ENCODE assay signal across 35 mouse cellular contexts in genomic region chr12:52224954-52225353, GRCm38 (mm10).
"Had no signal": no experiment of that assay in that cellular context is flagged by ENCODE, and none has a peak within 500 bp of the region (broad histone marks: within the 10 kb centered on the region; RNA-seq: fewer than 3 reads in every experiment).

No protein-coding gene starts in this region.

- DNase-seq: heart, postnatal 10 days; heart, postnatal 14 days; heart, postnatal 36 days; heart, postnatal 4 days; kidney, adult 11 months; kidney, adult 18-20 months; kidney, adult 2 months; kidney, adult 8-10 months; kidney, adult 9 months; kidney, postnatal 10 days; kidney, postnatal 14 days; kidney, postnatal 25 days; kidney, postnatal 36 days; kidney, postnatal 4 days; layer of hippocampus, adult 9-11 months; layer of hippocampus, postnatal 36 days had no signal

- H3K9me3 ChIP-seq: heart, embryonic 12.5 days; heart, embryonic 13.5 days; heart, embryonic 15.5 days; hindbrain, embryonic 10.5 days; hindbrain, embryonic 12.5 days; hindbrain, embryonic 13.5 days; hindbrain, embryonic 15.5 days; intestine, embryonic 15.5 days; kidney, embryonic 15.5 days had no signal

- H3K4me3 ChIP-seq: heart, embryonic 12.5 days; heart, embryonic 13.5 days; heart, embryonic 15.5 days; hindbrain, embryonic 10.5 days; hindbrain, embryonic 12.5 days; hindbrain, embryonic 13.5 days; hindbrain, embryonic 15.5 days; intestine, embryonic 15.5 days; kidney, embryonic 15.5 days; layer of hippocampus, adult 2 months; left cerebral cortex, adult 2 months had no signal

- H3K27me3 ChIP-seq: heart, embryonic 12.5 days; heart, embryonic 13.5 days; heart, embryonic 15.5 days; hindbrain, embryonic 12.5 days; hindbrain, embryonic 13.5 days; hindbrain, embryonic 15.5 days; intestine, embryonic 15.5 days; kidney, embryonic 15.5 days had no signal

- H3K27ac ChIP-seq: heart, embryonic 13.5 days; heart, embryonic 15.5 days; hindbrain, embryonic 10.5 days; hindbrain, embryonic 12.5 days; hindbrain, embryonic 13.5 days; hindbrain, embryonic 14.5 days; hindbrain, embryonic 15.5 days; hindbrain, postnatal 0 days; intestine, embryonic 15.5 days; kidney, embryonic 15.5 days; kidney, postnatal 0 days; layer of hippocampus, adult 2 months; left cerebral cortex, adult 2 months had no signal

- H3K4me2 ChIP-seq: heart, embryonic 11.5 days; heart, embryonic 12.5 days; heart, embryonic 13.5 days; heart, embryonic 15.5 days; hindbrain, embryonic 12.5 days; hindbrain, embryonic 13.5 days; hindbrain, embryonic 14.5 days; hindbrain, embryonic 15.5 days; intestine, embryonic 15.5 days; kidney, embryonic 15.5 days had no signal

- ATAC-seq: hindbrain, embryonic 16.5 days; hindbrain, postnatal 0 days; inflammation-experienced regulatory T-cells, adult 6 months; intestine, embryonic 15.5 days; intestine, embryonic 16.5 days; intestine, postnatal 0 days had no signal

- H3K36me3 ChIP-seq: heart, embryonic 12.5 days; heart, embryonic 13.5 days; heart, embryonic 15.5 days; hindbrain, embryonic 10.5 days; hindbrain, embryonic 12.5 days; hindbrain, embryonic 13.5 days; hindbrain, embryonic 15.5 days; intestine, embryonic 15.5 days; kidney, embryonic 15.5 days had no signal

- H3K4me1 ChIP-seq: heart, embryonic 13.5 days; heart, embryonic 15.5 days; hindbrain, embryonic 10.5 days; hindbrain, embryonic 12.5 days; hindbrain, embryonic 13.5 days; hindbrain, embryonic 15.5 days; intestine, embryonic 15.5 days; kidney, embryonic 15.5 days had no signal

- H3K9ac ChIP-seq: heart, embryonic 12.5 days; heart, embryonic 13.5 days; heart, embryonic 15.5 days; hindbrain, embryonic 12.5 days; hindbrain, embryonic 13.5 days; hindbrain, embryonic 14.5 days; hindbrain, embryonic 15.5 days; intestine, embryonic 15.5 days; kidney, embryonic 15.5 days had no signal
